Mouse (Mus musculus) frontal cortex, postnatal 10 days (tissue): Measurements from ENCODE around the gene Chst12.

Experiments used
- DNase-seq, 2 experiments: peaks; one replicate each; pipeline ENCODE4 v3.0.0; 2022; ENCODE audit warnings: low spot score in 2 of 2, mixed read lengths in 1 of 2

The Chst12 gene

GRCm38 (mm10) chr5:140570223-140570870 lies 65.0 kb downstream of the Chst12 start:
- DNase-seq: no peak

DNA sequence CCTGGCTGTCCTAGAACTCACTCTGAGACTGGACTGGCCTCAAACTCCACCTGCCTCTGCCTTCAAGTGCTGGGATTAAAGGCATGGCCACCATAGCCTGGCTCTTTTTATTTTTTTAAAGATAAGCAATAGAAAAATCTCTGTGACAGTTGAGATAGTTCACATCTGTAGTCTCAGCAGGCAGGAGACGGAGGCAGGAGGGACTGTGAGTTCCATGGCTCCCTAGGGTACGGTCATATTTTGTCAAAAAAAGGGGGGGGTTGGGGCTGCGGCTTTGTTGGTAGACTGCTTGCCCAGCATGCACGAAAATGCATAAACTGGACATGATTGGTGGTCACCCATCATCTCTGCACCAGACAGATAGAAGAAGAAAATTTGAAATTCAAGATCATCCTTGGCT lies 65.9 kb downstream of the Chst12 start:
- no peak for DNase-seq

GRCm38 (mm10) chr5:140571673-140572072 lies 66.3 kb downstream of the Chst12 start:
- DNase-seq: no peak

GRCm38 (mm10) chr5:140572611-140573010 lies 67.3 kb downstream of the Chst12 start:
- no peak for DNase-seq
